Mouse (Mus musculus) CH12.LX (cell line): ENCODE measurements around the gene Gm20219. TPM values are rescaled to one million over a fixed set of nuclear protein-coding genes. Genes with fewer than 3 reads are reported as not detected.

Source experiments
- DNase-seq: peaks from one replicate; pipeline ENCODE4 v3.0.0-alpha.2; 2013; ENCODE audit errors: extremely low read depth
- H3K27ac ChIP-seq: 2 replicates; pipeline ENCODE4 v1.5.1; 2012; ENCODE audit warnings: low read depth, mild to moderate bottlenecking, control low read depth, moderate library complexity; ENCODE audit not compliant: insufficient read depth
- H3K27me3 ChIP-seq: replicated peaks from 2 replicates; pipeline ENCODE3; 2012; ENCODE audit warnings: inconsistent platforms
- H3K36me3 ChIP-seq, 2 experiments: replicated peaks in 1 of 2; 2 replicates each; pipeline versions ENCODE3 to v1.6.1; 2012; ENCODE audit warnings: inconsistent platforms in 1 of 2, low read length in 1 of 2, mild to moderate bottlenecking in 1 of 2, mixed read lengths in 1 of 2, moderate library complexity in 1 of 2; ENCODE audit not compliant: control insufficient read depth in 1 of 2, insufficient read depth in 1 of 2
- H3K4me1 ChIP-seq, 2 experiments: 2 replicates each; pipeline ENCODE4 v1.6.1; 2012; ENCODE audit warnings: inconsistent platforms in 1 of 2, moderate library complexity in 1 of 2; ENCODE audit not compliant: insufficient read depth in 2 of 2, control insufficient read depth in 1 of 2
- H3K4me2 ChIP-seq: 2 replicates; pipeline ENCODE4 v1.6.1; 2012; ENCODE audit warnings: low read depth, mild to moderate bottlenecking, control low read depth; ENCODE audit not compliant: poor library complexity, insufficient read depth, severe bottlenecking
- H3K4me3 ChIP-seq, 3 experiments: fragments of 150-350 bp in 1 of 3; sonication (generic) in 1 of 3; replicated peaks in 1 of 3; 2 replicates each; pipeline versions ENCODE3 to v1.5.1; 2011 to 2012; ENCODE audit warnings: low read depth in 2 of 3, low read length in 2 of 3, mild to moderate bottlenecking in 2 of 3, moderate library complexity in 2 of 3, control low read depth in 1 of 3, improper control_type of control experiment in 1 of 3, inconsistent platforms in 1 of 3, mixed read lengths in 1 of 3; ENCODE audit not compliant: poor library complexity in 1 of 3
- H3K79me2 ChIP-seq: replicated peaks from 2 replicates; pipeline ENCODE4 v1.6.1; 2012; ENCODE audit warnings: mild to moderate bottlenecking, moderate library complexity; ENCODE audit not compliant: control insufficient read depth, poor library complexity, insufficient read depth, severe bottlenecking; ENCODE audit errors: extremely low read depth
- H3K9ac ChIP-seq: 2 replicates; pipeline ENCODE4 v1.6.1; 2012; ENCODE audit warnings: low read depth, mild to moderate bottlenecking, control low read depth, moderate library complexity; ENCODE audit not compliant: insufficient read depth
- H3K9me3 ChIP-seq: replicated peaks from 2 replicates; pipeline ENCODE3; 2012; ENCODE audit warnings: low read length, inconsistent platforms, mixed read lengths
- BHLHE40 ChIP-seq: IDR thresholded peaks from 2 replicates; pipeline ENCODE4 v1.6.1; 2011; ENCODE audit warnings: mild to moderate bottlenecking, low read depth, low read length, improper control_type of control experiment
- CHD1 ChIP-seq: IDR thresholded peaks from 2 replicates; pipeline ENCODE4 v1.6.1; 2012; ENCODE audit warnings: low read depth, low read length, improper control_type of control experiment, inconsistent platforms
- CHD2 ChIP-seq: IDR thresholded peaks from 2 replicates; pipeline ENCODE4 v1.6.1; 2011; ENCODE audit warnings: low read length, improper control_type of control experiment
- CTCF ChIP-seq, 2 experiments: IDR thresholded peaks in 1 of 2; conservative IDR thresholded peaks in 1 of 2; 2 replicates each; pipeline ENCODE4 v1.5.1; 2011 to 2012; ENCODE audit warnings: low read depth in 2 of 2, low read length in 2 of 2, improper control_type of control experiment in 1 of 2, inconsistent platforms in 1 of 2, mild to moderate bottlenecking in 1 of 2, moderate library complexity in 1 of 2
- E2F4 ChIP-seq: IDR thresholded peaks from 2 replicates; pipeline ENCODE4 v1.6.1; 2011; ENCODE audit warnings: low read depth, low read length, improper control_type of control experiment; ENCODE audit not compliant: insufficient replicate concordance
- ELF1 ChIP-seq: IDR thresholded peaks from 2 replicates; pipeline ENCODE4 v1.6.1; 2014; ENCODE audit warnings: low read depth, mild to moderate bottlenecking, inconsistent platforms, low read length, improper control_type of control experiment
- ETS1 ChIP-seq: conservative IDR thresholded peaks from 2 replicates; pipeline ENCODE4 v1.6.1; 2012; ENCODE audit warnings: low read depth, mild to moderate bottlenecking, inconsistent platforms, low read length, improper control_type of control experiment, moderate library complexity
- GABPA ChIP-seq: IDR thresholded peaks from 2 replicates; pipeline ENCODE4 v1.6.1; 2012; ENCODE audit warnings: low read depth, low read length, improper control_type of control experiment, inconsistent platforms; ENCODE audit not compliant: insufficient replicate concordance
- IRF4 ChIP-seq: IDR thresholded peaks from 2 replicates; pipeline ENCODE4 v1.6.1; 2014; ENCODE audit warnings: low read depth, mild to moderate bottlenecking, inconsistent platforms, low read length, improper control_type of control experiment
- JUN ChIP-seq: IDR thresholded peaks from 2 replicates; pipeline ENCODE4 v1.6.1; 2011; ENCODE audit warnings: low read depth, mild to moderate bottlenecking, low read length, improper control_type of control experiment, moderate library complexity; ENCODE audit not compliant: insufficient read depth
- JUND ChIP-seq: conservative IDR thresholded peaks from 2 replicates; pipeline ENCODE4 v1.6.1; 2011; ENCODE audit warnings: low read depth, low read length, improper control_type of control experiment
- MAX ChIP-seq: IDR thresholded peaks from 2 replicates; pipeline ENCODE4 v1.6.1; 2011; ENCODE audit warnings: low read length, improper control_type of control experiment
- MAZ ChIP-seq: IDR thresholded peaks from 2 replicates; pipeline ENCODE4 v1.6.1; 2012; ENCODE audit warnings: low read depth, mild to moderate bottlenecking, inconsistent platforms, low read length, improper control_type of control experiment, moderate library complexity
- MEF2A ChIP-seq: IDR thresholded peaks from 2 replicates; pipeline ENCODE4 v1.6.1; 2014; ENCODE audit warnings: low read depth, mild to moderate bottlenecking, inconsistent platforms, low read length, improper control_type of control experiment, borderline replicate concordance
- MXI1 ChIP-seq: IDR thresholded peaks from 2 replicates; pipeline ENCODE4 v1.6.1; 2011; ENCODE audit warnings: mild to moderate bottlenecking, low read depth, low read length, improper control_type of control experiment
- MYC ChIP-seq: IDR thresholded peaks from 2 replicates; pipeline ENCODE4 v1.6.1; 2011; ENCODE audit warnings: low read depth, mild to moderate bottlenecking, improper control_type of control experiment, low read length
- NELFE ChIP-seq: IDR thresholded peaks from 2 replicates; pipeline ENCODE4 v1.6.1; 2011; ENCODE audit warnings: low read depth, low read length, improper control_type of control experiment
- NRF1 ChIP-seq: IDR thresholded peaks from 2 replicates; pipeline ENCODE4 v1.6.1; 2014; ENCODE audit warnings: low read depth, mild to moderate bottlenecking, inconsistent platforms, low read length, improper control_type of control experiment, moderate library complexity
- PAX5 ChIP-seq: IDR thresholded peaks from 2 replicates; pipeline ENCODE4 v1.6.1; 2012; ENCODE audit warnings: low read length, inconsistent platforms, mixed read lengths
- POLR2A ChIP-seq: IDR thresholded peaks from 2 replicates; pipeline ENCODE4 v1.6.1; 2011; ENCODE audit warnings: low read depth, mild to moderate bottlenecking, improper control_type of control experiment, low read length
- RAD21 ChIP-seq: IDR thresholded peaks from 2 replicates; pipeline ENCODE4 v1.6.1; 2011; ENCODE audit warnings: low read depth, mild to moderate bottlenecking, low read length, improper control_type of control experiment, moderate library complexity
- RCOR1 ChIP-seq: conservative IDR thresholded peaks from 2 replicates; pipeline ENCODE4 v1.6.1; 2012; ENCODE audit warnings: low read depth, mild to moderate bottlenecking, inconsistent platforms, low read length, improper control_type of control experiment
- SIN3A ChIP-seq: IDR thresholded peaks from 2 replicates; pipeline ENCODE4 v1.6.1; 2012; ENCODE audit warnings: low read length, improper control_type of control experiment, inconsistent platforms
- SMC3 ChIP-seq: IDR thresholded peaks from 2 replicates; pipeline ENCODE4 v1.6.1; 2011; ENCODE audit warnings: low read depth, low read length, improper control_type of control experiment
- TBP ChIP-seq: conservative IDR thresholded peaks from 2 replicates; pipeline ENCODE4 v1.6.1; 2011; ENCODE audit warnings: low read depth, low read length, improper control_type of control experiment
- TCF12 ChIP-seq: IDR thresholded peaks from 2 replicates; pipeline ENCODE4 v1.6.1; 2014; ENCODE audit warnings: low read depth, mild to moderate bottlenecking, inconsistent platforms, low read length, improper control_type of control experiment
- UBTF ChIP-seq: IDR thresholded peaks from 2 replicates; pipeline ENCODE4 v1.6.1; 2012; ENCODE audit warnings: low read depth, mild to moderate bottlenecking, inconsistent platforms, low read length, improper control_type of control experiment, moderate library complexity
- ZC3H11A ChIP-seq: IDR thresholded peaks from 2 replicates; pipeline ENCODE4 v1.6.1; 2012; ENCODE audit warnings: low read depth, mild to moderate bottlenecking, inconsistent platforms, low read length, improper control_type of control experiment
- ZKSCAN1 ChIP-seq: IDR thresholded peaks from 2 replicates; pipeline ENCODE4 v1.6.1; 2012; ENCODE audit warnings: low read depth, inconsistent platforms, low read length, improper control_type of control experiment, borderline replicate concordance
- ZMIZ1 ChIP-seq: IDR thresholded peaks from 2 replicates; pipeline ENCODE4 v1.6.1; 2012; ENCODE audit warnings: low read depth, mild to moderate bottlenecking, inconsistent platforms, low read length, improper control_type of control experiment
- ZNF384 ChIP-seq: IDR thresholded peaks from 2 replicates; pipeline ENCODE4 v1.6.1; 2012; ENCODE audit warnings: low read depth, low read length, improper control_type of control experiment, inconsistent platforms
- dilution Hi-C: fragments of 300-500 bp; cut with MboI; formaldehyde crosslinking; loops from 2 replicates; pipeline ENCODE4 v1.14.3; 2020; ENCODE audit warnings: low sequenced_read_pairs; ENCODE audit not compliant: extremely low pct_unique_long_range_greater_than_20kb, extremely low pct_ligation_motif_present
- in situ Hi-C: fragments of 300-500 bp; cut with MboI; formaldehyde crosslinking; loops from 3 replicates; pipeline ENCODE4 v1.14.3; 2019; ENCODE audit warnings: low sequenced_read_pairs, low pct_ligation_motif_present, low pct_unique_long_range_greater_than_20kb, mixed read lengths
- polyA plus RNA-seq: library from polyadenylated mRNA; unstranded; fragments of >175 nt; gene quantifications from 2 replicates; pipeline ENCODE4 v1.2.1, GENCODE M21; 2012; ENCODE audit warnings: low read depth; ENCODE audit not compliant: insufficient read length
- total RNA-seq, 2 experiments: library from RNA; depleted of rRNA; stranded (reverse); fragments of 300-350 nt in 1 of 2; fragments of >200 nt in 1 of 2; gene quantifications; 2 replicates each; pipeline ENCODE4 v1.2.3; 2012 to 2014

Gene Gm20219
- total and polyA plus RNA-seq, 3 experiments, result 0.42 to 1.6 TPM; not detected in 1

GRCm38 (mm10) chr17:56507161-56508068 lies 46.8 kb downstream of the Gm20219 start:
- H3K4me2 ChIP-seq, result peak overlapping the region; percentile 25
- H3K9ac ChIP-seq, result peak overlapping the region; percentile 53
- peaks cover 42% of the 10 kb centered on the region for H3K9me3 ChIP-seq
- H3K4me1 ChIP-seq, result peaks cover 2 to 14% of the 10 kb centered on the region in 2 experiments; a peak in 2 of 4 replicates
- peaks cover 10% of the 10 kb centered on the region for H3K27me3 ChIP-seq
- H3K36me3 ChIP-seq, result no peaks in the 10 kb centered on the region
- DNase-seq, result peak; percentile 94
- no peaks in the 10 kb centered on the region for H3K79me2 ChIP-seq
- in situ Hi-C loops, result loop anchor here (5.0 kb wide), 1 partner anchor 35 kb away; no protein-coding TSS in a partner anchor
- dilution Hi-C loops, result no loop called here
- peak overlapping the region; percentile 54 to 74 (median 60) for H3K4me3 ChIP-seq
- peak; percentile 73 for TF ChIP-seq ZKSCAN1
- TF ChIP-seq SMC3, result no peak
- TF ChIP-seq ZNF384, result no peak
- TF ChIP-seq E2F4, result no peak
- peak; percentile 7; the same call in 1 of the 2 replicates for TF ChIP-seq IRF4
- no peak for TF ChIP-seq RCOR1
- 0 out of 2 replicates have a peak, but pooled peaks have one; percentile 15 for TF ChIP-seq TBP
- TF ChIP-seq CTCF (conservative IDR thresholded peaks at IDR 0.05 in 1 of 2, IDR thresholded peaks at IDR 0.05 in 1 of 2; ENCODE audit: low read depth in 2 of 2, low read length in 2 of 2), result no peak
- peak; percentile 90 for TF ChIP-seq NRF1
- TF ChIP-seq GABPA, result no peak
- TF ChIP-seq ETS1, result 0 out of 2 replicates have a peak, but pooled peaks have one; percentile 12
- no peak for TF ChIP-seq MYC
- TF ChIP-seq MAX, result 0 out of 2 replicates have a peak, but pooled peaks have one; percentile 20
- TF ChIP-seq POLR2A, result peak; percentile 52
- TF ChIP-seq JUN, result peak; percentile 76
- peak; percentile 66; the same call in 1 of the 2 replicates for TF ChIP-seq BHLHE40
- peak; percentile 50; the same call in 1 of the 2 replicates for TF ChIP-seq NELFE
- no peak for TF ChIP-seq CHD1
- TF ChIP-seq ZC3H11A, result no peak
- no peak for TF ChIP-seq PAX5
- peak; percentile 71; the same call in 1 of the 2 replicates for TF ChIP-seq JUND
- no peak for TF ChIP-seq ELF1
- 0 out of 2 replicates have a peak, but pooled peaks have one; percentile 26 for TF ChIP-seq ZMIZ1
- 0 out of 2 replicates have a peak, but pooled peaks have one; percentile 16 for TF ChIP-seq MEF2A
- peak; percentile 84 for TF ChIP-seq CHD2
- TF ChIP-seq UBTF, result no peak
- TF ChIP-seq RAD21, result no peak
- 0 out of 2 replicates have a peak, but pooled peaks have one; percentile 29 for TF ChIP-seq MXI1
- TF ChIP-seq TCF12, result peak; percentile 55; the same call in 1 of the 2 replicates
- TF ChIP-seq SIN3A, result peak; percentile 32; the same call in 1 of the 2 replicates
- peak; percentile 74; the same call in 1 of the 2 replicates for TF ChIP-seq MAZ
- peak overlapping the region; percentile 61; the same call in 1 of the 2 replicates for H3K27ac ChIP-seq
